Mouse (Mus musculus): ENCODE measurements around the gene Ralgps2. TPM values are rescaled to one million over a fixed set of nuclear protein-coding genes. Genes with fewer than 3 reads are reported as not detected.

Gene Ralgps2
- polyA plus RNA-seq, 1 experiment from 2014 or later, result 5.8 TPM

DNA sequence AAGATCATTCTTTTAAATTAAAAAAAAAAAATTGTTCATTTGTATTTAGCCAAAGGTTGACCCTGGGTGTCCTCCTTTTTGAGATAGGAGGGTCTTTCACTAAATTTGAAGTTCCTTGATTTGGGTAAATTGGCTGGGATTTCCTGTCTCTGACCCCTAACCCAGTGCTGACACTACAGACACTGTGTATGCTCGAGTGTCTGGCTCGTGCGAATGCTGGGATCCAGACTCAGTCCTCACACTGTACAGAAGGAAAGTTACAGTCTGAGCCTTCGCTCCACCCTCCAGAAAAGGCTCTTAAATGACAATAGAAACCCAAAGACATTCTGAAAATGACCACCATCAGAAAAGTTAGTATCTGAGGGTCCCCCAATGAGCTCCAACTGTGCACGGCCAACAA lies 86.6 kb downstream of the Ralgps2 start:
- WGBS (ENCODE audit: missing documents), result 96% methylated on average over 5 of the region's 5 CpGs
- H3K4me3 ChIP-seq (ENCODE audit: inconsistent target), result no peak overlapping the region
- H3K36me3 ChIP-seq (ENCODE audit: inconsistent target), result no peaks in the 10 kb centered on the region
- no peaks in the 10 kb centered on the region for H3K79me2 ChIP-seq (ENCODE audit: inconsistent target)
- no peak overlapping the region for H3K27ac ChIP-seq

DNA sequence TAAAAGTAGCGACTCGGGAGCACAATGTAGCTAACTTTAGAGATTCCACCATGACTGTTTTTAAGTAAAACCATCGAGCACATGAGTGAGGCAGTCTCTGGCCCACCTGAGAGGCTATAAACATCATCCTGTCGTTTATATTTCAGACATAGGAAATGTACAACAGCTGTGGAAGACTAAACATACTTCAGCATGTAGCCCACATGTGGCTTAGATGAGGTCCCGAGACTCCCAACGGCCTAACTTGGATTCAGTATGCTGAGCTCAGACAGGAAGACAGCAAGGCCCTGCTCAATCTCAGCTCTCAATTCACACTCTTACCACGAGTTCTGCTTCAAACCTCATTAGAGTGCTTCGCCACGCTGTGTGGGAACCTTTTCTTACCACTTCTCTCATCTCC lies 87.0 kb downstream of the Ralgps2 start:
- Histone ChIP-seq H3K79me2 (ENCODE audit: inconsistent target) (no peaks in the 10 kb centered on the region), H3K4me3 (ENCODE audit: inconsistent target) (no peak overlapping the region), H3K27ac (no peak overlapping the region), H3K36me3 (ENCODE audit: inconsistent target) (no peaks in the 10 kb centered on the region)
- 74% methylated on average over 9 of the region's 9 CpGs for WGBS (ENCODE audit: missing documents)

DNA sequence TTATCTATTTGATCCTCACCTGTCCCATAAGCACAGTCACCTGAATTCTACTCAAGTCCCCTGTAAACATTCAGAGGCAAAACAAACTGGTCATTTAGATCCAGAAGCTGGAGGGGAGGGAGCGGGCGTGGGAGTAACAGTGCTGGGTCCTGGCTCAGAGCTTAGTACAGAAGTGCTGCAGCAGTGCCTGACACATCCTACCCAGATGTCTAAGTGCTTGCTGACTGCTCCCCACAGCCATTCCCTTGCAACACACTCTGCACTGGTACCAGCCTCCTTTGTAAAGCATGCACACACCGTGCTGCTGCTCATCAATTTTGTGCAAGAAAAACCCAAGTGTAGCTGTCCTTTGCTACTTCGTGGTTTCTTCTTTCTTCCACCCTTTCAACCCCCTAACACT lies 92.3 kb downstream of the Ralgps2 start:
- H3K79me2 ChIP-seq (ENCODE audit: inconsistent target), result no peaks in the 10 kb centered on the region
- no peak overlapping the region for H3K27ac ChIP-seq
- H3K4me3 ChIP-seq (ENCODE audit: inconsistent target), result no peak overlapping the region
- 94% methylated on average over 4 of the region's 4 CpGs for WGBS (ENCODE audit: missing documents)
- H3K36me3 ChIP-seq (ENCODE audit: inconsistent target), result no peaks in the 10 kb centered on the region

DNA sequence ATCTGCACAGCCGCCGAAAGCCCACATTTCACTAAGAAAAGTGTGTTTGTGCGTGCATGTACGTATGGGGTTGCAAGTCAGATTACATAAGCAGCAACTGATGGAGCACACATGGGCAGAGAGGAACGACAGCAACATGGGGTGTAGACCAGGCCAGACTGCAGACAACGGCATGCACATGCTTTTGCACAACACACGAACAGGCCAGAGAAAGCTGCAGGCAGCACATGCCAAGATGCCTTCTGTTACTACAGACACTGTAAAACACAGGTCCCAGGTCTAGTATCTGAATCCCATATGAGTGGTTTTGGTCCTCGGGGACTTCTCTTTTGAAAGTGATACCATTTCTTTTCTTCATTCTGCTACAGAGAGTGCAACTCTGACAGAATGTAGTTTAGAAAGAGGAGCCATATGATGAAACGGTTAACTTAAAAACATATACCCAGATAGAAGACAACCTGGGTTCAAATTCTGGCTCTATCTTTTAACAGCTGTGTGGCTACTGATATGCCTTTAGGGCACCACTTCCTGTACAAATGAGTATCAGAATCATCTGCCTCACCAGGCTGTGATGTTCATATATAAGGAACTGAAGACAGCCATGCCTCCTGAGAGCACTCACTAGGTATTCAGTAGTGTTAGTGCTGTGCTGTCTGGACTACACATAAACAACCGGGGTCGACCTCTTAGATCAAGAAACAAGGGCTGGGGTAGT lies 97.6 kb downstream of the Ralgps2 start:
- no peaks in the 10 kb centered on the region for H3K36me3 ChIP-seq (ENCODE audit: inconsistent target)
- no peaks in the 10 kb centered on the region for H3K79me2 ChIP-seq (ENCODE audit: inconsistent target)
- 76% methylated on average over 11 of the region's 11 CpGs for WGBS (ENCODE audit: missing documents)
- no peak overlapping the region for H3K27ac ChIP-seq
- H3K4me3 ChIP-seq (ENCODE audit: inconsistent target), result no peak overlapping the region

DNA sequence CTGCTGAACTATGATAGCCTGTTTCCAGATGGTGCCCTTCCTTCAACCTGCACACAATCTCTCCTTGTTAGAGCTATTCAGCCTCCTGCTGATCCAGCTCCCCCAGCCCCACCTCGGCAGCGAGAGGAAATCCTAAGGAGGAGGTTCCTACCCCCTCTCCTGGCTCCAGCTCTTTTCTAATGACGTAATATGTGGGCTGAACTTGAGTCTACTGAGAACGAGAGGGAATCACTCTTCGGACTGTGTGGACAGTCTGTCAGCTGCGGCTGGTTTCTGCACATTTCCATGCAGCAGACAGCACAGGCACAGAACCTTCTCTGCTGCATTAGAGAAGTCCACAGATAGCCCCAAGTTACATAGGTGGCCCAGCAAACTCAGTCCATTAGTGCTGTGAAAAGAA lies 100.7 kb downstream of the Ralgps2 start:
- no peak overlapping the region for H3K4me3 ChIP-seq (ENCODE audit: inconsistent target)
- no peaks in the 10 kb centered on the region for H3K36me3 ChIP-seq (ENCODE audit: inconsistent target)
- H3K79me2 ChIP-seq (ENCODE audit: inconsistent target), result no peaks in the 10 kb centered on the region
- WGBS (ENCODE audit: missing documents), result 88% methylated on average over 6 of the region's 6 CpGs
- no peak overlapping the region for H3K27ac ChIP-seq

- Histone ChIP-seq H3K4me3 (ENCODE audit: inconsistent target) (no peak within 1 kb of the TSS), H3K36me3 (ENCODE audit: inconsistent target) (no peaks in the 10 kb centered on the region), H3K27ac (no peak within 1 kb of the TSS), H3K79me2 (ENCODE audit: inconsistent target) (no peaks in the 10 kb centered on the region)
- WGBS (ENCODE audit: missing documents), result 97% methylated on average over 4 of the region's 4 CpGs
These were observed 101.2 kb downstream of the Ralgps2 start, which contains the start of gene Angptl1 for GRCm38 (mm10) chr1:156838177-156838576. TSS of gene Angptl1 (plus strand) at chr1:156838562.

- Histone ChIP-seq H3K79me2 (ENCODE audit: inconsistent target) (no peaks in the 10 kb centered on the region), H3K36me3 (ENCODE audit: inconsistent target) (no peaks in the 10 kb centered on the region), H3K27ac (no peak overlapping the region), H3K4me3 (ENCODE audit: inconsistent target) (no peak overlapping the region)
- WGBS (ENCODE audit: missing documents), result 89% methylated on average over 1 of the region's 1 CpGs
These were observed 120.2 kb downstream of the Ralgps2 start for GRCm38 (mm10) chr1:156819236-156819635.

DNA sequence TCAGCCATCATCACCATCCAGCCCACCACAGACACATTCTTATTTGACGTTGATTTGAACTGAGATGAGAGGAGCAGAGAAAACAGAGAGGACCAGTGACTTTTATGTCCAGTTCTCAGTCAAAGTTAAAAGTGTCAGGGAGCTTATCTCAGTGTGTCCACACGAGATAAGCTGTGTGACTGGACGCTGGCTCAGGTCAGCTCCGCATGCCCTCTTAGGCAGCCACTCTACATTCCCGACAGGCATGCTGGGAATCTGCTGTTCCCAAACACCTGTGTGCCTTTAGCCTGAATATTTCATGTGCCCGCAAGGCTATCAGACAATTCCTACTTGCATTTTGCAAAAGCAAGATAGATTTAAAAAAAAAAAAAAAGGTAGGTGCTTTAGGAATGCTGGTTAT lies 125.9 kb downstream of the Ralgps2 start:
- H3K36me3 ChIP-seq (ENCODE audit: inconsistent target), result no peaks in the 10 kb centered on the region
- WGBS (ENCODE audit: missing documents), result 97% methylated on average over 6 of the region's 6 CpGs
- H3K79me2 ChIP-seq (ENCODE audit: inconsistent target), result no peaks in the 10 kb centered on the region
- no peak overlapping the region for H3K4me3 ChIP-seq (ENCODE audit: inconsistent target)
- H3K27ac ChIP-seq, result no peak overlapping the region

- Histone ChIP-seq H3K36me3 (ENCODE audit: inconsistent target) (no peaks in the 10 kb centered on the region), H3K4me3 (ENCODE audit: inconsistent target) (no peak overlapping the region), H3K27ac (no peak overlapping the region), H3K79me2 (ENCODE audit: inconsistent target) (no peaks in the 10 kb centered on the region)
- 92% methylated on average over 8 of the region's 8 CpGs for WGBS (ENCODE audit: missing documents)
These were observed 126.7 kb downstream of the Ralgps2 start for GRCm38 (mm10) chr1:156812716-156813115.

GRCm38 (mm10) chr1:156811928-156812327 lies 127.5 kb downstream of the Ralgps2 start:
- 93% methylated on average over 7 of the region's 7 CpGs for WGBS (ENCODE audit: missing documents)
- Histone ChIP-seq H3K36me3 (ENCODE audit: inconsistent target) (no peaks in the 10 kb centered on the region), H3K79me2 (ENCODE audit: inconsistent target) (no peaks in the 10 kb centered on the region), H3K4me3 (ENCODE audit: inconsistent target) (no peak overlapping the region), H3K27ac (no peak overlapping the region)

DNA sequence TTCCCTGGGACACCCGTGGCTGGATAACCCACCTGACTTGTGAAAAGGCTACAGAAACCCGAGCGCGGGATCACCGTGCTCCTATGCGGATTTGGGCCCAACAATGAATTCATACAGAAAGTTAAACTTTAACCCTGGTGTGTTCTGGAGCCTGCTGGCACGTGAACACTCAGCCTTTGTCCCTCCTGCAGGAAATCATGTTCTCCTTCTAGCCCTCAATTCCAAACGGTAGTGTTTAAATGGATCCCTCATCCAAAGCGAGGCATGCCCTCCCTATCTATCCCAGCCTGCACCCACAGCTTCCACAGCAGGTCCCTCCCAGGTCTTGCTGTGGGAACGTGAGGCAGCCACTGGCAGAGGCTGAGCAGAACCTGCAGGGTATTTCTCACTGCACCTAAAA lies 131.1 kb downstream of the Ralgps2 start:
- no peaks in the 10 kb centered on the region for H3K79me2 ChIP-seq (ENCODE audit: inconsistent target)
- WGBS (ENCODE audit: missing documents), result 93% methylated on average over 9 of the region's 10 CpGs
- H3K27ac ChIP-seq, result no peak overlapping the region
- H3K36me3 ChIP-seq (ENCODE audit: inconsistent target), result no peaks in the 10 kb centered on the region
- H3K4me3 ChIP-seq (ENCODE audit: inconsistent target), result no peak overlapping the region

DNA sequence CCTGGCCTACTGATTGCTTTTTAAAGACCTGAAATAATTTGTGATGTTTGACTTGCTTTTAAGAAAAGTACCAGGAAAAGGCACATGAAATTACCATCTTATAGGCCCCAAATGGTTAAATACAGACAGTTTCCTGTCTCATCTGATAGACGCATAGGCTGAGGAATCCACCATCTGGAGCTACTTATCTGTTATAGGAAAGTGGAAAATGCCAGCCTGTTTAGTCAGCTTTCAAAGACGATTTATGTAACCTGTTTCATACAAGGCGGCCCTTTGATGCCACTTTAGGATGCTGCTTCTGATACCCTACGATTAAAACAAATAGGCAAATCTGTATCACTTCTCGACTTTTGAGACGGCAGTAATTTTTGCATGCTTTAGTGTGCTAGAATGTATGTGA lies 138.2 kb downstream of the Ralgps2 start:
- Histone ChIP-seq H3K36me3 (ENCODE audit: inconsistent target) (no peaks in the 10 kb centered on the region), H3K27ac (no peak overlapping the region), H3K79me2 (ENCODE audit: inconsistent target) (no peaks in the 10 kb centered on the region), H3K4me3 (ENCODE audit: inconsistent target) (no peak overlapping the region)
- WGBS (ENCODE audit: missing documents), result 92% methylated on average over 6 of the region's 6 CpGs

GRCm38 (mm10) chr1:156796251-156796650 lies 143.2 kb downstream of the Ralgps2 start:
- 89% methylated on average over 9 of the region's 9 CpGs for WGBS (ENCODE audit: missing documents)
- Histone ChIP-seq H3K4me3 (ENCODE audit: inconsistent target) (no peak overlapping the region), H3K27ac (no peak overlapping the region), H3K36me3 (ENCODE audit: inconsistent target) (no peaks in the 10 kb centered on the region), H3K79me2 (ENCODE audit: inconsistent target) (no peaks in the 10 kb centered on the region)

GRCm38 (mm10) chr1:156789844-156790490 lies 149.5 kb downstream of the Ralgps2 start:
- no peak overlapping the region for H3K27ac ChIP-seq
- no peaks in the 10 kb centered on the region for H3K36me3 ChIP-seq (ENCODE audit: inconsistent target)
- H3K79me2 ChIP-seq (ENCODE audit: inconsistent target), result no peaks in the 10 kb centered on the region
- 82% methylated on average over 5 of the region's 5 CpGs for WGBS (ENCODE audit: missing documents)
- no peak overlapping the region for H3K4me3 ChIP-seq (ENCODE audit: inconsistent target)

- Histone ChIP-seq H3K79me2 (ENCODE audit: inconsistent target) (no peaks in the 10 kb centered on the region), H3K36me3 (ENCODE audit: inconsistent target) (no peaks in the 10 kb centered on the region), H3K27ac (no peak overlapping the region), H3K4me3 (ENCODE audit: inconsistent target) (no peak overlapping the region)
- WGBS (ENCODE audit: missing documents), result 84% methylated on average over 6 of the region's 6 CpGs
These were observed 152.1 kb downstream of the Ralgps2 start for GRCm38 (mm10) chr1:156787164-156787863.
